Mouse (Mus musculus): ENCODE data around the gene Zfpl1. TPM values are rescaled to one million over a fixed set of nuclear protein-coding genes. Genes with fewer than 3 reads are reported as not detected.

Zfpl1 gene
- polyA plus RNA-seq (2014; fragmentation: Illumina TruSeq; extraction: RNeasy Lipid Tissue Mini Kit (QIAGEN cat#74804); ENCODE audit: low read depth, low replicate concordance) = 1.3 TPM

GRCm38 (mm10) chr19:6084478-6085248 lies at the start of gene Zfpl1, which contains the start of gene Cdca5:
Zfpl1 (minus strand) TSS chr19:6084956.
Cdca5 (plus strand) TSS chr19:6084983.

GRCm38 (mm10) chr19:6127760-6128341 lies 43.1 kb upstream of the Zfpl1 start, which contains the start of gene Snx15:
Snx15 (minus strand) TSS chr19:6128304.

GRCm38 (mm10) chr19:6117986-6118676 lies 33.4 kb upstream of the Zfpl1 start, which contains the start of gene Sac3d1:
Sac3d1 (minus strand) TSS chr19:6118650.

GRCm38 (mm10) chr19:6105586-6105985 lies 20.8 kb upstream of the Zfpl1 start, which contains the start of gene Naaladl1:
Naaladl1 (plus strand) TSS chr19:6105782.

GRCm38 (mm10) chr19:6094119-6094518 lies 9.4 kb upstream of the Zfpl1 start, which contains the start of gene AC131692.1:
AC131692.1 (plus strand) TSS chr19:6094419.

GRCm38 (mm10) chr19:6082156-6082555 lies 2.6 kb downstream of the Zfpl1 start, which contains the start of gene Gm28374:
Gm28374 (minus strand) TSS chr19:6082256.

GRCm38 (mm10) chr19:6079983-6080480 lies 4.7 kb downstream of the Zfpl1 start, which contains the start of gene Tmem262:
Tmem262 (plus strand) TSS chr19:6080033.

GRCm38 (mm10) chr19:6076564-6077393 lies 8.0 kb downstream of the Zfpl1 start, which contains the start of gene Vps51:
Vps51 (minus strand) TSS chr19:6077231.

GRCm38 (mm10) chr19:6067724-6068415 lies 16.9 kb downstream of the Zfpl1 start, which contains the start of gene Tm7sf2:
Tm7sf2 (minus strand) TSS chr19:6068373.

GRCm38 (mm10) chr19:6061021-6061533 lies 23.7 kb downstream of the Zfpl1 start, which contains the start of gene Znhit2:
Znhit2 (plus strand) TSS chr19:6061192.

GRCm38 (mm10) chr19:6057313-6058096 lies 27.3 kb downstream of the Zfpl1 start, which contains the start of the genes Mrpl49 and Fau:
Mrpl49 (minus strand) TSS chr19:6057785.
Fau (plus strand) TSS chr19:6057844.

GRCm38 (mm10) chr19:6046294-6047153 lies 38.2 kb downstream of the Zfpl1 start, which contains the start of gene Syvn1:
Syvn1 (plus strand) TSS chr19:6046576.

Other genes starting within 250 kb of the Zfpl1 start
- 3.8 TPM for gene Frmd8, start 209.7 kb downstream of the Zfpl1 start, polyA plus RNA-seq (2014; fragmentation: Illumina TruSeq; extraction: RNeasy Lipid Tissue Mini Kit (QIAGEN cat#74804); ENCODE audit: low read depth, low replicate concordance)
- 2.8 TPM for gene Slc25a45, start 207.1 kb downstream of the Zfpl1 start, polyA plus RNA-seq (2014; fragmentation: Illumina TruSeq; extraction: RNeasy Lipid Tissue Mini Kit (QIAGEN cat#74804); ENCODE audit: low read depth, low replicate concordance)
- gene Tigd3, start 190.8 kb downstream of the Zfpl1 start, polyA plus RNA-seq (2014; fragmentation: Illumina TruSeq; extraction: RNeasy Lipid Tissue Mini Kit (QIAGEN cat#74804); ENCODE audit: low read depth, low replicate concordance) = 0.38 TPM
- gene Dpf2, start 171.9 kb downstream of the Zfpl1 start, polyA plus RNA-seq (2014; fragmentation: Illumina TruSeq; extraction: RNeasy Lipid Tissue Mini Kit (QIAGEN cat#74804); ENCODE audit: low read depth, low replicate concordance) = 9.0 TPM
- 0.11 TPM for gene Cdc42ep2, start 160.1 kb downstream of the Zfpl1 start, polyA plus RNA-seq (2014; fragmentation: Illumina TruSeq; extraction: RNeasy Lipid Tissue Mini Kit (QIAGEN cat#74804); ENCODE audit: low read depth, low replicate concordance)
- gene Pola2, start 120.8 kb downstream of the Zfpl1 start, polyA plus RNA-seq (2014; fragmentation: Illumina TruSeq; extraction: RNeasy Lipid Tissue Mini Kit (QIAGEN cat#74804); ENCODE audit: low read depth, low replicate concordance) = 7.6 TPM
- gene Slc22a20, start 98.8 kb downstream of the Zfpl1 start, polyA plus RNA-seq (2014; fragmentation: Illumina TruSeq; extraction: RNeasy Lipid Tissue Mini Kit (QIAGEN cat#74804); ENCODE audit: low read depth, low replicate concordance) = not detected
- 0.24 TPM for gene Capn1, start 69.1 kb downstream of the Zfpl1 start, polyA plus RNA-seq (2014; fragmentation: Illumina TruSeq; extraction: RNeasy Lipid Tissue Mini Kit (QIAGEN cat#74804); ENCODE audit: low read depth, low replicate concordance)
- gene Syvn1, start 38.4 kb downstream of the Zfpl1 start, polyA plus RNA-seq (2014; fragmentation: Illumina TruSeq; extraction: RNeasy Lipid Tissue Mini Kit (QIAGEN cat#74804); ENCODE audit: low read depth, low replicate concordance) = 1.3 TPM
- gene Mrpl49, start 27.2 kb downstream of the Zfpl1 start, polyA plus RNA-seq (2014; fragmentation: Illumina TruSeq; extraction: RNeasy Lipid Tissue Mini Kit (QIAGEN cat#74804); ENCODE audit: low read depth, low replicate concordance) = 9.4 TPM
- 25.7 TPM for gene Fau, start 27.1 kb downstream of the Zfpl1 start, polyA plus RNA-seq (2014; fragmentation: Illumina TruSeq; extraction: RNeasy Lipid Tissue Mini Kit (QIAGEN cat#74804); ENCODE audit: low read depth, low replicate concordance)
- 0.66 TPM for gene Znhit2, start 23.8 kb downstream of the Zfpl1 start, polyA plus RNA-seq (2014; fragmentation: Illumina TruSeq; extraction: RNeasy Lipid Tissue Mini Kit (QIAGEN cat#74804); ENCODE audit: low read depth, low replicate concordance)
- 1.6 TPM for gene Tm7sf2, start 16.6 kb downstream of the Zfpl1 start, polyA plus RNA-seq (2014; fragmentation: Illumina TruSeq; extraction: RNeasy Lipid Tissue Mini Kit (QIAGEN cat#74804); ENCODE audit: low read depth, low replicate concordance)
- 8.3 TPM for gene Vps51, start 7.7 kb downstream of the Zfpl1 start, polyA plus RNA-seq (2014; fragmentation: Illumina TruSeq; extraction: RNeasy Lipid Tissue Mini Kit (QIAGEN cat#74804); ENCODE audit: low read depth, low replicate concordance)
- 14.1 TPM for gene Tmem262, start 4.9 kb downstream of the Zfpl1 start, polyA plus RNA-seq (2014; fragmentation: Illumina TruSeq; extraction: RNeasy Lipid Tissue Mini Kit (QIAGEN cat#74804); ENCODE audit: low read depth, low replicate concordance)
- gene Gm28374, start 2.7 kb downstream of the Zfpl1 start, polyA plus RNA-seq (2014; fragmentation: Illumina TruSeq; extraction: RNeasy Lipid Tissue Mini Kit (QIAGEN cat#74804); ENCODE audit: low read depth, low replicate concordance) = not detected
- 10.9 TPM for gene Cdca5, start within 50 bp of the Zfpl1 start, polyA plus RNA-seq (2014; fragmentation: Illumina TruSeq; extraction: RNeasy Lipid Tissue Mini Kit (QIAGEN cat#74804); ENCODE audit: low read depth, low replicate concordance)
- 56.3 TPM for gene AC131692.1, start 9.5 kb upstream of the Zfpl1 start, polyA plus RNA-seq (2014; fragmentation: Illumina TruSeq; extraction: RNeasy Lipid Tissue Mini Kit (QIAGEN cat#74804); ENCODE audit: low read depth, low replicate concordance)
- gene Naaladl1, start 20.8 kb upstream of the Zfpl1 start, polyA plus RNA-seq (2014; fragmentation: Illumina TruSeq; extraction: RNeasy Lipid Tissue Mini Kit (QIAGEN cat#74804); ENCODE audit: low read depth, low replicate concordance) = 0.13 TPM
- gene Sac3d1, start 33.7 kb upstream of the Zfpl1 start, polyA plus RNA-seq (2014; fragmentation: Illumina TruSeq; extraction: RNeasy Lipid Tissue Mini Kit (QIAGEN cat#74804); ENCODE audit: low read depth, low replicate concordance) = 1.2 TPM
- gene Snx15, start 43.3 kb upstream of the Zfpl1 start, polyA plus RNA-seq (2014; fragmentation: Illumina TruSeq; extraction: RNeasy Lipid Tissue Mini Kit (QIAGEN cat#74804); ENCODE audit: low read depth, low replicate concordance) = 2.1 TPM
- gene Batf2, start 56.0 kb upstream of the Zfpl1 start, polyA plus RNA-seq (2014; fragmentation: Illumina TruSeq; extraction: RNeasy Lipid Tissue Mini Kit (QIAGEN cat#74804); ENCODE audit: low read depth, low replicate concordance) = not detected
- 2.2 TPM for gene Arl2, start 56.6 kb upstream of the Zfpl1 start, polyA plus RNA-seq (2014; fragmentation: Illumina TruSeq; extraction: RNeasy Lipid Tissue Mini Kit (QIAGEN cat#74804); ENCODE audit: low read depth, low replicate concordance)
- 7.0 TPM for gene Majin, start 99.4 kb upstream of the Zfpl1 start, polyA plus RNA-seq (2014; fragmentation: Illumina TruSeq; extraction: RNeasy Lipid Tissue Mini Kit (QIAGEN cat#74804); ENCODE audit: low read depth, low replicate concordance)
- gene Gpha2, start 141.4 kb upstream of the Zfpl1 start, polyA plus RNA-seq (2014; fragmentation: Illumina TruSeq; extraction: RNeasy Lipid Tissue Mini Kit (QIAGEN cat#74804); ENCODE audit: low read depth, low replicate concordance) = not detected
- gene Ppp2r5b, start 150.9 kb upstream of the Zfpl1 start, polyA plus RNA-seq (2014; fragmentation: Illumina TruSeq; extraction: RNeasy Lipid Tissue Mini Kit (QIAGEN cat#74804); ENCODE audit: low read depth, low replicate concordance) = 0.45 TPM
- gene Atg2a, start 156.7 kb upstream of the Zfpl1 start, polyA plus RNA-seq (2014; fragmentation: Illumina TruSeq; extraction: RNeasy Lipid Tissue Mini Kit (QIAGEN cat#74804); ENCODE audit: low read depth, low replicate concordance) = 0.41 TPM
- 43.3 TPM for gene Ehd1, start 191.8 kb upstream of the Zfpl1 start, polyA plus RNA-seq (2014; fragmentation: Illumina TruSeq; extraction: RNeasy Lipid Tissue Mini Kit (QIAGEN cat#74804); ENCODE audit: low read depth, low replicate concordance)
- 0.49 TPM for gene Cdc42bpg, start 221.5 kb upstream of the Zfpl1 start, polyA plus RNA-seq (2014; fragmentation: Illumina TruSeq; extraction: RNeasy Lipid Tissue Mini Kit (QIAGEN cat#74804); ENCODE audit: low read depth, low replicate concordance)